Mouse (Mus musculus): ENCODE measurements at regions not wholly inside any gene's neighbourhood (a gene's known extent, or its start where the extent isn't known, plus 50 kb on each side); places are given as distances from the start of the nearest gene placed in this dataset.

GRCm38 (mm10) chr13:107264581-107264980, 242.7 kb upstream of the Kif2a start:
- H3K27ac ChIP-seq (replicated peaks): no peak overlapping the region
- WGBS: 67% methylated on average over 6 of the region's 6 CpGs
- no peak for ATAC-seq (ENCODE audit: low read depth)

GRCm38 (mm10) chr13:107261479-107262050, 239.6 kb upstream of the Kif2a start:
- Histone ChIP-seq H3K9ac (no peak overlapping the region), H3K4me1 (replicated peaks) (no peaks in the 10 kb centered on the region), H3K27me3 (no peaks in the 10 kb centered on the region), H3K36me3 (no peaks in the 10 kb centered on the region), H3K4me3 (no peak overlapping the region), H3K27ac (replicated peaks) (no peak overlapping the region), H3K9me3 (no peaks in the 10 kb centered on the region), H3K4me2 (no peak overlapping the region)
- 77% methylated on average over 6 of the region's 6 CpGs for WGBS
- no peak for ATAC-seq (ENCODE audit: low read depth)

More at GRCm38 (mm10) chr13:107264581-107264980, 242.7 kb upstream of the Kif2a start:
- Histone ChIP-seq H3K9ac (no peak overlapping the region), H3K9me3 (no peaks in the 10 kb centered on the region), H3K36me3 (no peaks in the 10 kb centered on the region), H3K4me2 (no peak overlapping the region), H3K4me1 (replicated peaks) (no peaks in the 10 kb centered on the region), H3K27me3 (no peaks in the 10 kb centered on the region), H3K4me3 (no peak overlapping the region)

- no peak for ATAC-seq (ENCODE audit: low read depth)
- WGBS: 84% methylated on average over 4 of the region's 4 CpGs
- no peak overlapping the region for H3K4me3 ChIP-seq
Observed at GRCm38 (mm10) chr13:107260274-107260673, 238.3 kb upstream of the Kif2a start.

GRCm38 (mm10) chr13:107247792-107248505, 226.0 kb upstream of the Kif2a start:
- peak overlapping the region; percentile 62; the same call in 1 of the 2 replicates for H3K9ac ChIP-seq
- peaks cover 34% of the 10 kb centered on the region for H3K27me3 ChIP-seq
- H3K4me3 ChIP-seq: no peak overlapping the region
- 42% methylated on average over 9 of the region's 9 CpGs for WGBS
- 0 out of 2 replicates have a peak, but pooled peaks have one; percentile 8 for ATAC-seq (ENCODE audit: low read depth)
- peaks cover 25% of the 10 kb centered on the region for H3K4me1 ChIP-seq (replicated peaks)
- H3K36me3 ChIP-seq: no peaks in the 10 kb centered on the region
- no peaks in the 10 kb centered on the region for H3K9me3 ChIP-seq
- H3K27ac ChIP-seq (replicated peaks): no peak overlapping the region
- H3K4me2 ChIP-seq: peak overlapping the region; percentile 54; the same call in 1 of the 2 replicates

More at GRCm38 (mm10) chr13:107260274-107260673, 238.3 kb upstream of the Kif2a start:
- no peak overlapping the region for H3K4me2 ChIP-seq
- no peaks in the 10 kb centered on the region for H3K36me3 ChIP-seq
- H3K27ac ChIP-seq (replicated peaks): no peak overlapping the region
- H3K9ac ChIP-seq: no peak overlapping the region
- H3K4me1 ChIP-seq (replicated peaks): no peaks in the 10 kb centered on the region
- no peaks in the 10 kb centered on the region for H3K9me3 ChIP-seq
- no peaks in the 10 kb centered on the region for H3K27me3 ChIP-seq

- Histone ChIP-seq H3K9ac (peak overlapping the region; percentile 62), H3K27me3 (peaks cover 34% of the 10 kb centered on the region), H3K4me1 (replicated peaks) (peaks cover 25% of the 10 kb centered on the region), H3K27ac (replicated peaks) (peak overlapping the region; percentile 67), H3K9me3 (no peaks in the 10 kb centered on the region), H3K4me2 (peak overlapping the region; percentile 54), H3K4me3 (peak overlapping the region; percentile 27), H3K36me3 (no peaks in the 10 kb centered on the region)
- 10% methylated on average over 17 of the region's 17 CpGs for WGBS
- ATAC-seq (ENCODE audit: low read depth): peak; percentile 80
Observed at GRCm38 (mm10) chr13:107246956-107247751, 225.2 kb upstream of the Kif2a start.

- Histone ChIP-seq H3K9me3 (no peaks in the 10 kb centered on the region; the same call in 1 of the 2 replicates), H3K9ac (no peak overlapping the region), H3K4me1 (replicated peaks) (peaks cover 25% of the 10 kb centered on the region), H3K4me2 (no peak overlapping the region), H3K4me3 (no peak overlapping the region), H3K27me3 (peaks cover 21% of the 10 kb centered on the region), H3K27ac (replicated peaks) (no peak overlapping the region), H3K36me3 (no peaks in the 10 kb centered on the region)
- ATAC-seq (ENCODE audit: low read depth): no peak
- WGBS: 6% methylated on average over 3 of the region's 3 CpGs
Observed at GRCm38 (mm10) chr13:107244173-107244572, 222.2 kb upstream of the Kif2a start.

GRCm38 (mm10) chr13:107239035-107239387, 217.1 kb upstream of the Kif2a start:
- H3K4me2 ChIP-seq: no peak overlapping the region
- H3K36me3 ChIP-seq: no peaks in the 10 kb centered on the region
- H3K4me3 ChIP-seq: no peak overlapping the region
- H3K4me1 ChIP-seq (replicated peaks): peaks cover 4% of the 10 kb centered on the region; the same call in 1 of the 2 replicates
- no peak overlapping the region for H3K9ac ChIP-seq
- H3K27me3 ChIP-seq: no peaks in the 10 kb centered on the region
- no peak overlapping the region for H3K27ac ChIP-seq (replicated peaks)
- H3K9me3 ChIP-seq: no peaks in the 10 kb centered on the region; the same call in 1 of the 2 replicates
- 69% methylated on average over 4 of the region's 4 CpGs for WGBS
- no peak for ATAC-seq (ENCODE audit: low read depth)

- 78% methylated on average over 9 of the region's 9 CpGs for WGBS
- ATAC-seq (ENCODE audit: low read depth): no peak
Observed at GRCm38 (mm10) chr13:107238364-107239034, 216.6 kb upstream of the Kif2a start.

GRCm38 (mm10) chr13:107219456-107219855, 197.5 kb upstream of the Kif2a start:
- no peak overlapping the region for H3K4me2 ChIP-seq

More at GRCm38 (mm10) chr13:107238364-107239034, 216.6 kb upstream of the Kif2a start:
- no peaks in the 10 kb centered on the region for H3K27me3 ChIP-seq
- no peak overlapping the region for H3K4me3 ChIP-seq
- H3K9ac ChIP-seq: no peak overlapping the region
- H3K4me1 ChIP-seq (replicated peaks): no peaks in the 10 kb centered on the region
- no peak overlapping the region for H3K27ac ChIP-seq (replicated peaks)
- H3K36me3 ChIP-seq: no peaks in the 10 kb centered on the region
- H3K4me2 ChIP-seq: no peak overlapping the region
- no peaks in the 10 kb centered on the region; the same call in 1 of the 2 replicates for H3K9me3 ChIP-seq

GRCm38 (mm10) chr13:107218351-107218750, 196.4 kb upstream of the Kif2a start:
- no peaks in the 10 kb centered on the region for H3K9me3 ChIP-seq
- WGBS: 60% methylated on average over 8 of the region's 8 CpGs
- no peaks in the 10 kb centered on the region for H3K36me3 ChIP-seq
- no peak overlapping the region for H3K27ac ChIP-seq (replicated peaks)
- no peak overlapping the region for H3K4me2 ChIP-seq
- no peak overlapping the region for H3K4me3 ChIP-seq
- no peaks in the 10 kb centered on the region for H3K4me1 ChIP-seq (replicated peaks)
- H3K27me3 ChIP-seq: no peaks in the 10 kb centered on the region
- ATAC-seq (ENCODE audit: low read depth): no peak
- H3K9ac ChIP-seq: no peak overlapping the region

More at GRCm38 (mm10) chr13:107219456-107219855, 197.5 kb upstream of the Kif2a start:
- no peaks in the 10 kb centered on the region for H3K9me3 ChIP-seq
- no peaks in the 10 kb centered on the region for H3K36me3 ChIP-seq
- no peak for ATAC-seq (ENCODE audit: low read depth)
- no peak overlapping the region for H3K27ac ChIP-seq (replicated peaks)
- no peaks in the 10 kb centered on the region for H3K4me1 ChIP-seq (replicated peaks)
- no peak overlapping the region for H3K9ac ChIP-seq
- H3K4me3 ChIP-seq: no peak overlapping the region
- no peaks in the 10 kb centered on the region for H3K27me3 ChIP-seq
- WGBS: 75% methylated on average over 5 of the region's 5 CpGs

- 83% methylated on average over 6 of the region's 6 CpGs for WGBS
- no peak overlapping the region for H3K4me2 ChIP-seq
- H3K9ac ChIP-seq: no peak overlapping the region
- no peak overlapping the region for H3K27ac ChIP-seq (replicated peaks)
- no peaks in the 10 kb centered on the region for H3K27me3 ChIP-seq
- H3K36me3 ChIP-seq: no peaks in the 10 kb centered on the region
- no peak overlapping the region for H3K4me3 ChIP-seq
- H3K4me1 ChIP-seq (replicated peaks): no peaks in the 10 kb centered on the region
- no peak for ATAC-seq (ENCODE audit: low read depth)
- H3K9me3 ChIP-seq: no peaks in the 10 kb centered on the region
Observed at GRCm38 (mm10) chr13:107217825-107218224, 195.9 kb upstream of the Kif2a start.
